Mouse (Mus musculus): ENCODE measurements around the gene Amn1.

The Amn1 gene

GRCm38 (mm10) chr6:149116992-149117391 lies 71.5 kb downstream of the Amn1 start:
- DNase-seq (ENCODE audit: low read depth, low spot score), result no peak

GRCm38 (mm10) chr6:149108909-149109308 lies 79.6 kb downstream of the Amn1 start:
- DNase-seq (ENCODE audit: low read depth, low spot score), result no peak

- DNase-seq (ENCODE audit: low read depth, low spot score), result no peak
These were observed 80.9 kb downstream of the Amn1 start for GRCm38 (mm10) chr6:149107615-149108014.

Data from c-Kit-negative CD71-positive TER-119-positive erythroid progenitor cells, embryonic 14.5 days (primary cell).